Mouse (Mus musculus) forelimb bud, embryonic 11.5 days (tissue): ENCODE measurements around the gene Serpina3n.
"Not testable (repeated sequence)": the region's sequence is repeated elsewhere in the genome, so short reads cannot be mapped to it uniquely, and the experiment has no call there.

Experiments used
- DNase-seq: peaks from one replicate; pipeline ENCODE4 v3.0.0-alpha.2; 2012; ENCODE audit warnings: low read depth, low spot score

The Serpina3n gene

DNA sequence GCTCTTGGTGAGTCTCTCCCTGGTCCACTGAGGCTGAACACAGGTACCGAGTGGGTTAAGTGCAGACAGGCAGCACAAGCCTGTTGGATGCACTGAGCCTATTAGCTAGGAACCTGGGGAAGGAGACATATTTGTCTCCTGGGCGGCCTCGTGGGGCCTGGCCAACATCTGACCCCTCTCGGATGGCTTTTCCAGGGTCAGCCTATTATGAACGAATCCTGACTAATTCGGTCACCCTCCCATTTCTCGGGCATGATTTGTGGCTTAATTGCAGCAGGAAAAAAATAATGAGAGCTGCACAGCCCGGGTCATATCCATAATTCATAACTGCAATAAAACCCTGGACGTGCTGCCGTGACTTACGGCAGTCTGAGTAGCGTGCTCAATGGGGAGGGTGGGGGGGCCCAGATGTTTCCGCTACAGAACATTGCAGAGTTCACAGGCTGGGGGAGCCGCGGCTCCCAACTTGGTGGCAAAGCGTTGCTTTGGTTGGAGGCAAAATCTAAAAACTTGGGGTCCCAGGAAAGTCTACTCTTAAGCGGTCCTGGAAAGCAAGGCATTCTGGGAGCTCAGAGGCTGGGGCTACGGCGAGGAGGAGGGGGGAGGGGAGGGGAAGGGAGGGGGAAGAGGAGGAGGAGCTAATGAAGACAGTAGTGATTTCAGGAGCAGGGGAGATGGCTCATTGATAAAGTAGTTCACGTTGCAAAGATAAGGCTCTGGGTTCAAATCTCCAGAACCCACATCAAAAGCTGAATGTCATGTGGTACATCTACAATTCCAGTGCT lies 27.6 kb downstream of the Serpina3n start:
- DNase-seq: peak; percentile 51

DNA sequence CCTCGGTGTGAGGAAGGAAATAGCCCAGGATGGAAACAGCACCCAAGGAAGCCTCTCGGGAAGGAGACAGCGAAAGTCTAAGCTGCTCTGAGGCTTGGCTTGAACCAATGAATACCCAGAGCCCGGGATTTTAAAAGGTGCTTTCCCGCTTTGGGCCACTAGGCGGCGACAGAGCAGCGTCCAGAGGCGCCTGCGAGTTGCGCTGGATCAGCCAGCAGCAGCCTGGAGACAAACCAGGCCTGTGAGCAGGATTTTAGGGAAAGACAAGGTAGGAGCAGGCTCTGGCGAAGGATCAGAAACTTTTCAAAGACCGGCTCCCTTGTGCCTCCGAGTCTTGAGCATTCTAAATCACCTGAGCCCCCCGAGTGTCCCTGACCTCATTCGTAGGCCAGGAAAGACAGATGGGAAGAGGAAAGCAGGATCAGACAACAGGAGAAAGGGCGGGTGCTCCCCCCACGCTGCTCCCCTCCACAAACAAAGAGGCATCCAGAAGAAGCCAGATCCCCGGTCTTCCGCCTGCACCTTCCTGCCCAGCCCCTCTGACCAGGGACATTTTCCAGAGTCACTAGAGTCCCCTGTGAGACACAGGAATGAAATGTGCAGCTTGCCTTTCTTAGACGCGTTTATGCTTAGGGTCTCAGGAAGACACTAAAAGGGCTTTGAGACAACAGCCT lies 33.7 kb downstream of the Serpina3n start:
- DNase-seq: peak; percentile 90

DNA sequence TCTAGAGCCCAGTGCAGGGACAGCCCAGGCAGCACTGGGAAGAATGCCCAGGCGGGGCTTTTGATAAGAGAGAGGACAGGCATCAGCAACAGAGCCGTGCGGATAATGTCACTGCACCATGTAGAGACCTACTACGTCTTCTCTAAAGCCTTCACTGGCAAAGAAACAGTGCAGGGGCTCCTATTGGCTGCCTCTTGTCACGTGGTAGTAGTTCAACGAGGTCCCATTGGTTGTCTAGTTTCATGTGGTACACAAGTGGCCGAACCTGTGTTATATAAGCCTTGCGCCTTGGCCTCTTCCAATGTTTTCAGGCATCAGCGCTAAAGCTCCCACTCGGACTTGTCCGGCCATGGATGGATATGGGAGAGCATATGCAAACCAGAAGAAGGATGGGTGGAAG lies 37.2 kb downstream of the Serpina3n start:
- DNase-seq: no peak

- DNase-seq: not testable (repeated sequence)
Measured at GRCm38 (mm10) chr12:104447056-104447455, 40.5 kb downstream of the Serpina3n start.

DNA sequence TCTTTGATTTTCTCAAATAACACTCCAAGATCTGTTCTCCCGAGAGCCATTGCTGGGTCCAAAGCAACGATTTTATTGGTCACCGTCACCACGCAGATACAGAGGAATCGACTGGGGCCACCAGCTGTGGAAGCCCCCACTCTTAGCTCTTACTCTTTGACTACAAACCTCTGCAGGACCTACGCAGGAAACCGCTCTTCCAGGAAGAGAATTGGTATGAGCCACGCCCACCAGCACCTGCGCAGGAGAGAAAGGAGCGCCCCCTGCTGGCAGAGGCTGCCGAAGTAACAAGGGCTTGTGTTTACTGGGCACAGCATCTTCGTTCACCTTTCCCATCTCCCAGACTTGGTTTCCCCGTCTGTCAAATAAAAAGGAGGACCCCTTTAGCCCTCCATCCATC lies 41.6 kb downstream of the Serpina3n start:
- DNase-seq: no peak

DNA sequence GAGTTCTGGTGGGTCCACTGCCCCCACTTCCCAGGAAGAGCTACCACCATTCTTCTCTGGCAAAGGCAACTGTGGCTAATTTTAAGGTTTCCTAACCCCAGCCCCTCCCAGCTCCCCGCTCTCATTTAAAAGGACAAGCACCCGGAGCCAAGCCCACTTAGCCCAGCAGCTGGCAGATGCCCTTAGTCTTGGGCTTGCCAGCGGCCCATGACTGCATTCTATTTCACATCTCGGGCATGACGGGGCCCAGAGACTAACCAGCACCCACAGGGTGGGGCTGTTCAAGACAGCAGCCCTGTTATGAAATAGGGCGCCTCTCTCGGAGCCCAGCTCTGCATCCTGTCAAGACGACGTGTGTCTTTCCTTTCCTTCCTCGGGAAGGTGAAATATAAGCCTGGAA lies 43.7 kb downstream of the Serpina3n start:
- no peak for DNase-seq

DNA sequence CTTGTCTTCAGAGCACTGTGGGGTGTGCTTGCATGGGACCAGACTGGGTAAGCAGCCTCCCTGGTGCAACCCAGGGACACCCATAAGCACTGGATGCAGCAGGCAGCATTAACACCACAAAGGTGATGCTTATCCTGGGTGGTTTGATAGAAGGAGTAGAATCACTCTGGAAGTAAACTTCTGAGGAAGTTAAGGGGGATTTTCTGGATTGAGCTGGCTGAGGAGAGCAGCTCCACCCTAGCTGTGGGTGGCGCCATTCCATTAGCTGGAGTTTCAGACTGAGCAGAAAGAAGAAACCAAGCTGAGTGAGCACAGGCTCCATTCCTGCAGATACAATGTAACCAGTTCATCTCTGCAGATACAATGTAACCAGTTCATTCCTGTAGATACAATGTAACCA lies 46.5 kb downstream of the Serpina3n start:
- DNase-seq: no peak

GRCm38 (mm10) chr12:104459377-104459776 lies 52.8 kb downstream of the Serpina3n start:
- no peak for DNase-seq

- DNase-seq: no peak
Measured at GRCm38 (mm10) chr12:104461372-104461771, 54.8 kb downstream of the Serpina3n start.
